Mouse (Mus musculus): ENCODE measurements around the gene Fam131b. TPM values are rescaled to one million over a fixed set of nuclear protein-coding genes. Genes with fewer than 3 reads are reported as not detected.

Fam131b gene
- total and polyA plus RNA-seq, 3 experiments = 0.04 to 0.09 (median 0.05) TPM

- dilution Hi-C loops (cut with MboI; ENCODE audit: extremely low pct_ligation_motif_present, extremely low pct_unique_long_range_greater_than_20kb, low sequenced_read_pairs) (no loop called here), in situ Hi-C loops (cut with MboI; ENCODE audit: low pct_ligation_motif_present, low pct_unique_long_range_greater_than_20kb, low sequenced_read_pairs) (no loop called here)
- Histone ChIP-seq H3K27ac (ENCODE audit: insufficient read depth, low read depth) (no peak overlapping the region), H3K79me2 (replicated peaks; ENCODE audit: control insufficient read depth, extremely low read depth, insufficient read depth, poor library complexity, severe bottlenecking) (no peaks in the 10 kb centered on the region), H3K4me1 (ENCODE audit: control insufficient read depth in 1 of 2, insufficient read depth in 2 of 2) (no peaks in the 10 kb centered on the region), H3K9ac (ENCODE audit: insufficient read depth, low read depth) (no peak overlapping the region), H3K9me3 (replicated peaks; ENCODE audit: low read length) (no peaks in the 10 kb centered on the region), H3K4me3 (replicated peaks in 1 of 3; ENCODE audit: low read depth in 2 of 3, low read length in 2 of 3, poor library complexity in 1 of 3) (no peak overlapping the region), H3K27me3 (replicated peaks) (no peaks in the 10 kb centered on the region), H3K4me2 (ENCODE audit: insufficient read depth, low read depth, poor library complexity, severe bottlenecking) (no peak overlapping the region), H3K36me3 (replicated peaks in 1 of 2; ENCODE audit: control insufficient read depth in 1 of 2, insufficient read depth in 1 of 2, low read length in 1 of 2) (peaks cover 2 to 21% of the 10 kb centered on the region in 2 experiments)
- no peak for TF ChIP-seq RCOR1 (conservative IDR thresholded peaks at IDR 0.05; ENCODE audit: low read depth, low read length)
- TF ChIP-seq POLR2A (IDR thresholded peaks at IDR 0.05; ENCODE audit: low read depth, low read length) = no peak
- no peak for TF ChIP-seq UBTF (IDR thresholded peaks at IDR 0.05; ENCODE audit: low read depth, low read length)
- TF ChIP-seq CHD1 (IDR thresholded peaks at IDR 0.05; ENCODE audit: low read depth, low read length) = no peak
- no peak for TF ChIP-seq ZKSCAN1 (IDR thresholded peaks at IDR 0.05; ENCODE audit: borderline replicate concordance, low read depth, low read length)
- TF ChIP-seq MAZ (IDR thresholded peaks at IDR 0.05; ENCODE audit: low read depth, low read length) = no peak
- TF ChIP-seq MAFK (IDR thresholded peaks at IDR 0.05; ENCODE audit: insufficient replicate concordance, low read length) = no peak
- no peak for TF ChIP-seq CTCF (conservative IDR thresholded peaks at IDR 0.05 in 1 of 2, IDR thresholded peaks at IDR 0.05 in 1 of 2; ENCODE audit: low read depth in 2 of 2, low read length in 2 of 2)
- DNase-seq (ENCODE audit: extremely low read depth) = no peak
Observed at GRCm38 (mm10) chr6:42362074-42362473, 37.6 kb upstream of the Fam131b start.

GRCm38 (mm10) chr6:42361041-42361895 is 36.8 kb upstream of the Fam131b start:
- no peaks in the 10 kb centered on the region for H3K9me3 ChIP-seq (replicated peaks; ENCODE audit: low read length)
- in situ Hi-C loops (cut with MboI; ENCODE audit: low pct_ligation_motif_present, low pct_unique_long_range_greater_than_20kb, low sequenced_read_pairs) = no loop called here
- no peak overlapping the region for H3K4me3 ChIP-seq (replicated peaks in 1 of 3; ENCODE audit: low read depth in 2 of 3, low read length in 2 of 3, poor library complexity in 1 of 3)
- DNase-seq (ENCODE audit: extremely low read depth) = no peak
- no peak overlapping the region for H3K9ac ChIP-seq (ENCODE audit: insufficient read depth, low read depth)
- H3K4me2 ChIP-seq (ENCODE audit: insufficient read depth, low read depth, poor library complexity, severe bottlenecking) = no peak overlapping the region
- H3K36me3 ChIP-seq (replicated peaks in 1 of 2; ENCODE audit: control insufficient read depth in 1 of 2, insufficient read depth in 1 of 2, low read length in 1 of 2) = peaks cover 4 to 28% of the 10 kb centered on the region in 2 experiments
- H3K27me3 ChIP-seq (replicated peaks) = no peaks in the 10 kb centered on the region
- dilution Hi-C loops (cut with MboI; ENCODE audit: extremely low pct_ligation_motif_present, extremely low pct_unique_long_range_greater_than_20kb, low sequenced_read_pairs) = no loop called here
- no peak overlapping the region for H3K27ac ChIP-seq (ENCODE audit: insufficient read depth, low read depth)
- no peak for TF ChIP-seq MYC (IDR thresholded peaks at IDR 0.05; ENCODE audit: low read depth, low read length)
- no peak for TF ChIP-seq ZNF384 (IDR thresholded peaks at IDR 0.05; ENCODE audit: low read depth, low read length)
- TF ChIP-seq ZMIZ1 (IDR thresholded peaks at IDR 0.05; ENCODE audit: low read depth, low read length) = no peak
- no peak for TF ChIP-seq HCFC1 (IDR thresholded peaks at IDR 0.05; ENCODE audit: low read depth, low read length)
- TF ChIP-seq MXI1 (IDR thresholded peaks at IDR 0.05; ENCODE audit: low read depth, low read length) = no peak
- TF ChIP-seq SIN3A (IDR thresholded peaks at IDR 0.05; ENCODE audit: low read length) = no peak
- TF ChIP-seq ELF1 (IDR thresholded peaks at IDR 0.05; ENCODE audit: low read depth, low read length) = no peak
- TF ChIP-seq NELFE (IDR thresholded peaks at IDR 0.05; ENCODE audit: low read depth, low read length) = no peak
- TF ChIP-seq CTCF (conservative IDR thresholded peaks at IDR 0.05 in 1 of 2, IDR thresholded peaks at IDR 0.05 in 1 of 2; ENCODE audit: low read depth in 2 of 2, low read length in 2 of 2) = no peak
- no peak for TF ChIP-seq MEF2A (IDR thresholded peaks at IDR 0.05; ENCODE audit: borderline replicate concordance, low read depth, low read length)
- TF ChIP-seq MAZ (IDR thresholded peaks at IDR 0.05; ENCODE audit: low read depth, low read length) = no peak
- no peaks in the 10 kb centered on the region for H3K79me2 ChIP-seq (replicated peaks; ENCODE audit: control insufficient read depth, extremely low read depth, insufficient read depth, poor library complexity, severe bottlenecking)
- no peaks in the 10 kb centered on the region for H3K4me1 ChIP-seq (ENCODE audit: control insufficient read depth in 1 of 2, insufficient read depth in 2 of 2)
